9 mouse cellular contexts compared by ENCODE assay signal in genomic region chr4:149445868-149446267, GRCm38 (mm10). TPM values are rescaled to one million over a fixed set of nuclear protein-coding genes. Genes with fewer than 3 reads are reported as not detected.
A peak's percentile ranks its signal among the peaks of the same experiment; 100 is the strongest.
DNase-seq lines count a peak whose midpoint lies in the region; ATAC-seq and TF ChIP-seq lines count a peak whose summit lies in the region.
"Had no signal": no experiment of that assay in that cellular context is flagged by ENCODE, and none has a peak within 500 bp of the region (broad histone marks: within the 10 kb centered on the region; RNA-seq: fewer than 3 reads in every experiment).

No protein-coding gene starts in this region.

- peak overlapping the region; percentile 76; the same call in 1 of the 2 replicates for H3K9ac ChIP-seq in forebrain, embryonic 16.5 days (replicated peaks; ENCODE audit: low read depth, low read length)
- peak overlapping the region; percentile 58; the same call in 1 of the 2 replicates for H3K9ac ChIP-seq in hindbrain, postnatal 0 days (replicated peaks; ENCODE audit: low read length)
- H3K9ac ChIP-seq in neural tube, embryonic 14.5 days (replicated peaks; ENCODE audit: low read depth, low read length), result 0 out of 2 replicates have a peak overlapping the region, but pooled peaks have one; percentile 61

- H3K4me1 ChIP-seq in forebrain, embryonic 16.5 days (replicated peaks; ENCODE audit: control insufficient read depth, insufficient read depth, low read length), result peaks cover 16% of the 10 kb centered on the region
- H3K4me1 ChIP-seq in hindbrain, postnatal 0 days (ENCODE audit: insufficient read depth, low read length), result peaks cover 10% of the 10 kb centered on the region; the same call in 1 of the 2 replicates
- peaks cover 2% of the 10 kb centered on the region; the same call in 1 of the 2 replicates for H3K4me1 ChIP-seq in lung, adult 2 months (ENCODE audit: control insufficient read depth, insufficient read depth, low read length)
- peaks cover 16% of the 10 kb centered on the region; the same call in 1 of the 2 replicates for H3K4me1 ChIP-seq in neural tube, embryonic 14.5 days (ENCODE audit: control insufficient read depth, insufficient read depth, low read length)

- H3K27ac ChIP-seq in forebrain, embryonic 16.5 days (ENCODE audit: low read length), result peak overlapping the region; percentile 93
- H3K27ac ChIP-seq in hindbrain, postnatal 0 days, result peak overlapping the region; percentile 87
- H3K27ac ChIP-seq in neural tube, embryonic 14.5 days (ENCODE audit: low read depth, low read length), result peak overlapping the region; percentile 95

- WGBS in forebrain, embryonic 16.5 days, result 2% methylated on average over 11 of the region's 11 CpGs
- 4% methylated on average over 11 of the region's 11 CpGs for WGBS in hindbrain, postnatal 0 days
- 8% methylated on average over 11 of the region's 11 CpGs for WGBS in lung, adult 2 months
- WGBS in neural tube, embryonic 14.5 days, result 3% methylated on average over 11 of the region's 11 CpGs

- DNase-seq in right cerebral cortex, postnatal 14 days, result peak; percentile 67
- no peak for DNase-seq in right cerebral cortex, postnatal 25 days
- DNase-seq in cerebellum, adult 9-10 months, result peak; percentile 64
- peak; percentile 85 for DNase-seq in hindbrain, postnatal 0 days (ENCODE audit: low spot score)
- DNase-seq in lung, adult 2 months, result peak; percentile 25

- H3K4me3 ChIP-seq in forebrain, embryonic 16.5 days (replicated peaks; ENCODE audit: low read length), result no peak overlapping the region; the same call in 1 of the 2 replicates
- H3K4me3 ChIP-seq in hindbrain, postnatal 0 days (ENCODE audit: low read length), result peak overlapping the region; percentile 29; the same call in 1 of the 2 replicates
- no peak overlapping the region for H3K4me3 ChIP-seq in lung, adult 2 months (replicated peaks; ENCODE audit: extremely low read depth, low read depth, low read length)
- H3K4me3 ChIP-seq in neural tube, embryonic 14.5 days (ENCODE audit: low read depth, low read length), result peak overlapping the region; percentile 27; the same call in 1 of the 2 replicates

- no peak for TF ChIP-seq CTCF in hindbrain, postnatal 0 days (IDR thresholded peaks at IDR 0.05; ENCODE audit: low read depth)
- no peak for TF ChIP-seq CTCF in lung, adult 2 months (IDR thresholded peaks at IDR 0.05; ENCODE audit: insufficient read depth, low read length)

- peak overlapping the region; percentile 77 for H3K4me2 ChIP-seq in forebrain, embryonic 16.5 days (ENCODE audit: low read length)
- H3K4me2 ChIP-seq in hindbrain, postnatal 0 days (ENCODE audit: low read depth, low read length), result peak overlapping the region; percentile 60
- peak overlapping the region; percentile 62 for H3K4me2 ChIP-seq in neural tube, embryonic 14.5 days (ENCODE audit: low read depth, low read length)

- peak; percentile 29 for ATAC-seq in forebrain, embryonic 16.5 days
- ATAC-seq in hindbrain, postnatal 0 days, result peak; percentile 31
- peak; percentile 78 for ATAC-seq in neural tube, embryonic 14.5 days (ENCODE audit: low read depth)
- no peak for ATAC-seq in monocyte, adult 5-6 weeks (replicated peaks; ENCODE audit: insufficient number of reproducible peaks, low FRiP score, low TSS enrichment, poor library complexity, severe bottlenecking)

- no peaks in the 10 kb centered on the region for H3K27me3 ChIP-seq in forebrain, embryonic 16.5 days (replicated peaks; ENCODE audit: control insufficient read depth, insufficient read depth, low read length)
- H3K27me3 ChIP-seq in hindbrain, postnatal 0 days (ENCODE audit: insufficient read depth, low read length), result no peaks in the 10 kb centered on the region
- H3K27me3 ChIP-seq in neural tube, embryonic 14.5 days (ENCODE audit: control insufficient read depth, insufficient read depth, low read length), result no peaks in the 10 kb centered on the region

- no peaks in the 10 kb centered on the region for H3K36me3 ChIP-seq in forebrain, embryonic 16.5 days (ENCODE audit: control insufficient read depth, insufficient read depth)
- no peaks in the 10 kb centered on the region for H3K36me3 ChIP-seq in hindbrain, postnatal 0 days (ENCODE audit: insufficient read depth, low read length)
- no peaks in the 10 kb centered on the region for H3K36me3 ChIP-seq in neural tube, embryonic 14.5 days (ENCODE audit: control insufficient read depth, insufficient read depth, low read length)

- H3K9me3 ChIP-seq in forebrain, embryonic 16.5 days (ENCODE audit: control insufficient read depth, low read length), result no peaks in the 10 kb centered on the region
- H3K9me3 ChIP-seq in hindbrain, postnatal 0 days (ENCODE audit: low read length), result no peaks in the 10 kb centered on the region
- H3K9me3 ChIP-seq in neural tube, embryonic 14.5 days (ENCODE audit: control insufficient read depth, low read length), result no peaks in the 10 kb centered on the region

- TF ChIP-seq POLR2A in lung, adult 2 months (IDR thresholded peaks at IDR 0.05; ENCODE audit: borderline replicate concordance, extremely low read depth, low read depth, low read length), result no peak

RNA-seq across cellular contexts. Expression of gene Rbp7, which starts 8.9 kb away (rescaled TPM):
- polyA plus RNA-seq in forebrain, embryonic 16.5 days (2015; fragmentation: Nextera tagmentation; extraction: Ambion mirVana), result not detected in 2 replicates
- not detected in 2 replicates for total RNA-seq in hindbrain, postnatal 0 days (2014; rRNA removed)
- polyA plus RNA-seq in hindbrain, postnatal 0 days (2015; fragmentation: Nextera tagmentation; extraction: Ambion mirVana), result 0.34 TPM in 1 of 2 replicates, not detected in the other
- polyA plus RNA-seq in lung, adult 2 months (2012; rRNA removed), result 2.1 and 2.2 TPM in 2 replicates
- not detected in 2 replicates for polyA plus RNA-seq in neural tube, embryonic 14.5 days (2014; fragmentation: Nextera tagmentation; extraction: Ambion mirVana)
- total RNA-seq in monocyte, adult 5-6 weeks (2017), result not detected in 3 replicates
- polyA plus RNA-seq: spleen, adult 2 months had no signal

RNA-seq across cellular contexts. Expression of gene Ube4b, which starts 19.3 kb away (rescaled TPM):
- polyA plus RNA-seq in forebrain, embryonic 16.5 days (2015; fragmentation: Nextera tagmentation; extraction: Ambion mirVana), result 59.8 and 60.7 TPM in 2 replicates
- total RNA-seq in hindbrain, postnatal 0 days (2014; rRNA removed), result 81.6 and 117 TPM in 2 replicates
- polyA plus RNA-seq in hindbrain, postnatal 0 days (2015; fragmentation: Nextera tagmentation; extraction: Ambion mirVana), result 44.3 and 48.1 TPM in 2 replicates
- polyA plus RNA-seq in lung, adult 2 months (2012; rRNA removed), result 51.0 and 53.3 TPM in 2 replicates
- polyA plus RNA-seq in neural tube, embryonic 14.5 days (2014; fragmentation: Nextera tagmentation; extraction: Ambion mirVana), result 55.3 and 61.8 TPM in 2 replicates
- 19.5 to 29.6 TPM (median 20.9 TPM) in 3 replicates for total RNA-seq in monocyte, adult 5-6 weeks (2017)

RNA-seq across cellular contexts. Expression of gene Tmem274, which starts 31.3 kb away (rescaled TPM):
- polyA plus RNA-seq in forebrain, embryonic 16.5 days (2015; fragmentation: Nextera tagmentation; extraction: Ambion mirVana), result 0.57 TPM in 1 of 2 replicates, not detected in the other
- total RNA-seq in hindbrain, postnatal 0 days (2014; rRNA removed), result not detected in 2 replicates
- not detected in 2 replicates for polyA plus RNA-seq in hindbrain, postnatal 0 days (2015; fragmentation: Nextera tagmentation; extraction: Ambion mirVana)
- not detected in 2 replicates for polyA plus RNA-seq in lung, adult 2 months (2012; rRNA removed)
- not detected in 2 replicates for polyA plus RNA-seq in neural tube, embryonic 14.5 days (2014; fragmentation: Nextera tagmentation; extraction: Ambion mirVana)
- total RNA-seq in monocyte, adult 5-6 weeks (2017), result not detected in 3 replicates
- polyA plus RNA-seq: spleen, adult 2 months had no signal

RNA-seq across cellular contexts. Expression of gene Nmnat1, which starts 39.1 kb away (rescaled TPM):
- polyA plus RNA-seq in forebrain, embryonic 16.5 days (2015; fragmentation: Nextera tagmentation; extraction: Ambion mirVana), result 10.9 and 11.1 TPM in 2 replicates
- total RNA-seq in hindbrain, postnatal 0 days (2014; rRNA removed), result 8.4 and 9.9 TPM in 2 replicates
- 7.1 and 7.8 TPM in 2 replicates for polyA plus RNA-seq in hindbrain, postnatal 0 days (2015; fragmentation: Nextera tagmentation; extraction: Ambion mirVana)
- 4.1 and 4.5 TPM in 2 replicates for polyA plus RNA-seq in lung, adult 2 months (2012; rRNA removed)
- 7.8 and 9.2 TPM in 2 replicates for polyA plus RNA-seq in neural tube, embryonic 14.5 days (2014; fragmentation: Nextera tagmentation; extraction: Ambion mirVana)
- total RNA-seq in monocyte, adult 5-6 weeks (2017), result 4.4 to 8.3 TPM (median 8.2 TPM) in 3 replicates

RNA-seq across cellular contexts. Expression of gene Lzic, which starts 39.2 kb away (rescaled TPM):
- 47.3 and 51.7 TPM in 2 replicates for polyA plus RNA-seq in forebrain, embryonic 16.5 days (2015; fragmentation: Nextera tagmentation; extraction: Ambion mirVana)
- 32.2 and 33.5 TPM in 2 replicates for total RNA-seq in hindbrain, postnatal 0 days (2014; rRNA removed)
- 33.5 and 34.8 TPM in 2 replicates for polyA plus RNA-seq in hindbrain, postnatal 0 days (2015; fragmentation: Nextera tagmentation; extraction: Ambion mirVana)
- 9.6 and 11.6 TPM in 2 replicates for polyA plus RNA-seq in lung, adult 2 months (2012; rRNA removed)
- polyA plus RNA-seq in neural tube, embryonic 14.5 days (2014; fragmentation: Nextera tagmentation; extraction: Ambion mirVana), result 36.3 and 46.5 TPM in 2 replicates
- 10.3 to 60.8 TPM (median 52.7 TPM) in 3 replicates for total RNA-seq in monocyte, adult 5-6 weeks (2017)

Comparison
In these comparisons a context has a peak if more than half of its experiments do, and no peak if none do; other contexts are left out.
1. H3K4me3 ChIP-seq: peak in hindbrain, postnatal 0 days (single experiment) and neural tube, embryonic 14.5 days (single experiment); none in forebrain, embryonic 16.5 days (single experiment) and lung, adult 2 months (single experiment).
2. Peak in every context shown above with its lines, with median percentiles within 50 percentile points of each other: H3K27ac ChIP-seq, H3K4me2 ChIP-seq and H3K9ac ChIP-seq.